Mouse (Mus musculus) adrenal gland (tissue): ENCODE results near the gene Clec16a.

Experiments used
- intact Hi-C: fragments of 180-260 bp; cut with DNase I; formaldehyde crosslinking; loops from one replicate; pipeline ENCODE4 v1.15.1; 2025

Gene Clec16a

DNA sequence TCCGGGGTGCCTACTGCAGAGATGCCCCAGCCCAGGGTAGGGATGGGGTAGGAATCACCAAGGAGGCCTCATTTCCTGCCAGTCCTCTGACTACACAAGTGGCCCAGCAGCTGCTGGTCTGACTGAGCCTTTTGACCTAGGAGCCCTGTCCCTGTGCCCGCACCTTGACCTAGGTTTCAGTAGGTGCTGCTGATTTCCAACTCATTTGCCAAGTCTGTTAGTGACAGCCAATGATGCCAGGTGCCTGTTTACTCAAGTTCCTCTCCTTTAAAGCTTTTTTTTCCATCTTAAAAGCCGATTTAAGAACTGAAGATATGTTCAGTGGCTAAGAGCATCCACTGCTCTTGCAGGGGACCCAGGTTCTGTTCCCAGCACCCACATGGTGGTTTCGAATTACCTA lies 11.4 kb upstream of the Clec16a start:
- intact Hi-C loops = no loop called here

DNA sequence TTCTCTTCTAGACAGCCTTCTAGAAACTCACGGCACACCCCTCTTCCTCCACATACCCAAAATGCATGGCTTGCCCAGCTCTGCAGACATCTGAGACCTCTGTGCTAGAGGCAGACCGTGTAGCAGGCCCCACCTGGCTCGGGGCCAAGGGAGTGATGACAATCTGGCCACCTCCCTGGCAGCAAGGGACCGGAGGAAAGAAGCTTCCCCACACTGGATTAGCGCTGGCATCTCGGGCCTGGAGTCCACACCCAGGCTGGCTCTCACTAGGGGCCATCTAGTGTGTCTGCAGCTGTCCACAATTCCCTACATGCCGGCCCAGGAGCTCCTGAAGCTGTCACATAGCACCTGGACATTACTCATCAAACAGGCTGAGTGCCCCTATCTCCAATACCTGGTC lies 10.6 kb upstream of the Clec16a start:
- intact Hi-C loops = no loop called here

DNA sequence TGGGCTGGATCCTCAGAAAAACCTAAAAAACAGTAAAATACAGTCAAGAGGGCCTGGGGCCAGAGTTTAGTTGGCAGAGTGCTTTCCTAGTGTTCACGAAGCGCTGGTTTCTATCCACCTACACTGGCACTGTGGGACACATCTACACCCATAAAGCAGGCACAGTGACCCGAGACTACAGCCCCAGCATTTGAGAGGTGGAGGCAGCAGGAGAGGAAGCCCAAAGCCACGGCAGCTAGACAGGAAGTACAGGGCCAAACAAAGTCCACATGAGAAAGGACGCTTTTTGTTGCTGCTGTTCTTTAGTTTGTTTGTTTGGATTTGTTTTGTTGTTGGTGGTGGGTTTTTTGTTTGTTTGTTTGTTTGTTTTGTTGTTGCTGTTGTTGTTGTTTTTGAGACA lies 8.8 kb upstream of the Clec16a start:
- intact Hi-C loops = no loop called here

DNA sequence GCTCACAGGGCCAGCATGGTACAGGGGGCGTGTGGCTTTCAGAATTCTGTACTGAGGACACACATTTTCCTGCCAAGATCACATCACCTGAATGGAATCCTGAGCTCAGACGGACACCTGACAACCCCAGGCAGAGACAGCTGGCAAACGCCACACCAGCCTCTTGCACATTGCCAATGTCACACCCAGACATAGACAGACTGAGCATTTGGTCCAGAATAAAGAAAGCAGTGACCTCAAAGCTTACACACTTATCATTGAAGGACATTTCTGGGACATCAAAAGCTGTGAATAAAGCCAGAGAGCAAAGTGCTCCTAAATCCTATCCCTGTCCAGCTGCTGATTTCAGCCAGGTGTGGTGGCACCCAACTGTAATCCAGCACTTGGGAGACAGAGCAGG lies 8.2 kb upstream of the Clec16a start:
- intact Hi-C loops = no loop called here

GRCm38 (mm10) chr16:10540763-10541597 lies 4.2 kb upstream of the Clec16a start:
- intact Hi-C loops = no loop called here

- intact Hi-C loops = no loop called here
These were observed 3.6 kb upstream of the Clec16a start for GRCm38 (mm10) chr16:10541598-10541930.

DNA sequence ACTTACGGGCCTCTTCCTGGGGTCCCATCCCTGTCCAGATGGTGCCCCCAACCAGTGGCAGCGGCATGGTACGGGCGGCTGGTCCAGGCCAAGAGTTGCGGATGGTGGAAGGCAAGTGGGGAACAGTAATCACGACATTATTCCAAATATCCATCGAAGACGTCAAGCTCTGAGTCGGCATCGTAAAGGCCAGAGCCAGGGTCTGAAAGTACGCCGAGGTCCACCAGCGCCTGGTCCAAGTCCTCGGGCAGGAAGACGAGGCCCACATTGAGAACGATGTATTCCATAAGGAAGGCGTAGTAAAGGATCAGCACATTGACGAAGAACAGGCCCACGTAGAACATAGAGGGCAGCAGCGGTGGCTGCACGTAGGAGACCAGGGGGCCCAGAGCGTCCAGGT lies 2.9 kb upstream of the Clec16a start:
- intact Hi-C loops = no loop called here

- intact Hi-C loops = no loop called here
These were observed 2.3 kb upstream of the Clec16a start, which contains the start of gene Dexi for GRCm38 (mm10) chr16:10542698-10543365. Gene Dexi, minus strand, starts transcription at chr16:10543054.

- intact Hi-C loops = no loop called here
These were observed 1.7 kb downstream of the Clec16a start for GRCm38 (mm10) chr16:10546865-10547264.

DNA sequence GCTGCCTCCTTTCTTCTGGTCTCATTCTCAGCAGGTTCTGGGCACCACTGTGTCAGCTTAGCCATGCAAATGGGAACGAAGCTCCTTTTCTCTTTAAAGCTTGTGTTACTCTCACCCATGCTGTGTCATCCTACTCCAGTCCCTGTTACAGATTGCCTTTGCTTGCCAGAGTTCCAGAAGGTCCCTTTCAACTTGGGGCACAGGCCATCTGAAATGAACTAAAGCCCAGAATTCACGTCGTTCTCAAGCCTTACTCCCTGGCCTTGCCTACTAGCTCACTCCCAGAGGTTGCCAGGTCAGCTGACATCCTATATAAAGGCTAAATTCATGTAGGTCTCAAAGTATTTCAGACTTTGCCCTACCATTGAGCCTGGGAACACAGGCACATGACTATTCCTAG lies 3.8 kb downstream of the Clec16a start:
- intact Hi-C loops = no loop called here

DNA sequence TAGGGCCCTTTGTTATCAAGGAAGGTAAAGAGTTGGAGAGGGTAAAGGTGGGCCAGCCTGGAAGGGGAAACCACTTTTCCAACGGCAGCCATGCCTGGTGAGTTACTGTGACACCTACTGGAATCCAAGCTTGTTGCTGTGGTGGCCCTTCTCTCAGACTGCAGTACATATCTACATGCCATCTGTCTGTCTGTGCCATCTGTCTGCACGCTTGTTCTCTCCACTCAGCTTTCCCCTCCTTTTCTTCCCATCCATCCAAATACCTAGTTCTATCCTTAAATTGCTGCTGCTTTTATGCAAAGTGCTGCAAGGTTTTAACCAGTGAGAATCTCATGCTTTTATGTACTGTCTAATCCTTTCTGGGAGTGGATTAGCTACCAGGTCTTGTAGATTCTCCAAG lies 4.5 kb downstream of the Clec16a start:
- intact Hi-C loops = no loop called here

DNA sequence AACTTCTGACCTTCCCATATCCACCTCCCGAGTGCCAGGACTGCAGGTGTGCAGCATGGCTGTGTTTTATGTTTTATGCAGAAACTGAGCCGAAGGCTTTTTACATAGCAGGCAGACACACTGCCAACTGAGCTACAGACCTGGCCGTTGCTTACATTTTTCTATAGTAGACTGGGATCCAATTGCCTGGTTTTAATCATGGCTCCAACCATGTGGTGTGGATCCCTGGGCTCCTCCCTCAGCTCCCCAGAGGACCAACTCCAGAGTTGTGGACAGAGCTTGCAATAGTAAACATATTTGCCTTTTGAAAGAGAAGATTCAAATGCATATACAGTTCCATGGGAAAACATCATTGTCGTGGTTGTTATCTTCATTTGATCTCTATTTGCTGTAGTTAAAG lies 6.5 kb downstream of the Clec16a start:
- intact Hi-C loops = no loop called here

DNA sequence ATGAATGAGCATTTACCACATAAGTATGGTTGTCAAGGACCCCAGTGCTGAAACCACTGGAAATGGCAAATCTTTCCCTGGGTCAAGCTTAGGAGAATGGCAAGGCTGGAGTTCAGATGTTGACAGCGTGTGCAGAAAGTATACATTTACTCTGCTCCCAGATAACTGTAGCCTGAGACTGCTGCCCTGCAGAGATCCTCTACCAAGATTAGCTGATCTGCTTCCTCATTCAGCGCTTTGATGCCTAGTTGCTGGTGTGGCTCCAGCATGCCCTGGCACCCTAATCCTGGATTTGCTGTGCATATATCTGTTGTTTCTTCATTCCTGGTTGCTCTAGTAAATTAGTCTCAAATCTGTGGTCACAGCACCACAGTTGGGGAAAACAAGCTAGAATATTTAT lies 8.7 kb downstream of the Clec16a start:
- intact Hi-C loops = no loop called here

DNA sequence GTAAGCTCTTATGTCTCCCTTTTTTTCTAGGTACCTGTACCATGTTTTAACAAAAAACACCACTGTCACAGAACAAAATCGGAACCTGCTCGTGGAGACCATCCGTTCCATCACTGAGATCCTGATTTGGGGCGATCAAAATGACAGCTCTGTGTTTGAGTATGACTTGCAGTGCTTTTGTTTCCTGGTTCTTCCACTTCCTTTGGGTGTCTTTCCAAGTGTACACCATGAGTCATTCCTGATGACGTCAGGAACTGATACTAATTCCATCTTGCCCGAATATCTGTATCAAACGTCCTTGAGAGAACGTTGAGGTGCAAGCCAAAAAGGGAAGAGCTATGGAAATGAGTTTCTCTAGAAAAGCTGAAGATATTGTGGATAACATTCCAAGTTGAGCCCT lies 14.9 kb downstream of the Clec16a start:
- intact Hi-C loops = no loop called here

DNA sequence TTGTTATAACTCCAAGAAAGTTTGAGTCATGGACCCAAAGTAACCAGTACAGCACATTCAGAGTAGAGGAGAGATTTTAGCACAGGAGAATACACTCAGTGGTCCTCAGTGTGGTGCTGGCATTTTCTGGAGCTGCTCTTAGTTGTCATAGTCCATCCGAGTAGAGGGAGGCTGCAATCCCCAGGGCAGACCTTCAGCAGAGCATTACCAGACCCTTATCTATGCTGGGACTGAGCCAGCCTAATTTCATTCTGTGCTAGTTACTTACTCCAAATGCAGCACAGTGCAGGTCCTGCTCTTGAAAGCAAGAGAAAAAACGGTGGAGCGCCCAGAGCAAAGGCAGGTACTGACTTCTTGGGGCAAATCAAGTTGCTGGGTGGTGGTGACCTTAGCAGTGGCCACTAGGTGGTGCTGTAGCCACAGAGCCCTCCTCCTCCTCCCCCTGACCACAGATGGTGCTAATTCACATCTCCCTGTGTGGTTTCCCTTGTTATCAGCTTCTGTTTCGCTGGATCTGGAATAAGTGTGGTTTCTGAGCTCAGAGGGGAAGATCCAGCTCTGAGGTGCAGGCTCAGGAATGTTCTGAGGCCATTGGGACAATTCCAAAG lies 20.2 kb downstream of the Clec16a start:
- intact Hi-C loops = no loop called here

- intact Hi-C loops = no loop called here
These were observed 22.0 kb downstream of the Clec16a start for GRCm38 (mm10) chr16:10567153-10567552.

DNA sequence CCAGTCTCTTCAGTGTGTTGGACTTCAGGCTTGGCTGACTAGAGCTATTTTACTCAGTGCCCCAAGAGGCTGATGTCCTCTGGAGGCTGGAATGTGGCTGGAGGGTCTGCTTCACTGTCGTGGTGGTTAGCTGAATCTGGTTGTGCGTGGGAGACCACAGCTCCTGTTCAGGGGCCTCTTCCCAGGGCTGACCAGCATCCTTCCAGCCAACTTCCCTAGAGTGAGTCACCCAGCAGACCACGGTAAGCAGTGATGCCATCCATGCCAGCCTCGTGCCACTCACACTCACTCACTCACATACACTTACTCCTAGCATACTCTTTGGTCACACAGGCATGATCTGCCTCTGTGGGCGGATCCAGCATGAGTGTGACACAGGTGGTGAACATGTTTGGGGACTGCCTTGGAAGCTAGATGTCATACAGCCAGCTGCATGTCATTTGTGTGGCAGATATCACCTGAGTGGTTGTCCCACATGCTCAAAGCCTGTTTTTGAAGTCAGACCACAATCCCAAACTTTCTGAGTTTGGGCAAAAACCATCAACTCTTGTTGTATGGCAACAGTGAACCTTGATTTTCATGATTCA lies 24.8 kb downstream of the Clec16a start:
- intact Hi-C loops = loop anchor here (5.0 kb wide), 4 partner anchors 52 to 297 kb away; no protein-coding TSS in a partner anchor

DNA sequence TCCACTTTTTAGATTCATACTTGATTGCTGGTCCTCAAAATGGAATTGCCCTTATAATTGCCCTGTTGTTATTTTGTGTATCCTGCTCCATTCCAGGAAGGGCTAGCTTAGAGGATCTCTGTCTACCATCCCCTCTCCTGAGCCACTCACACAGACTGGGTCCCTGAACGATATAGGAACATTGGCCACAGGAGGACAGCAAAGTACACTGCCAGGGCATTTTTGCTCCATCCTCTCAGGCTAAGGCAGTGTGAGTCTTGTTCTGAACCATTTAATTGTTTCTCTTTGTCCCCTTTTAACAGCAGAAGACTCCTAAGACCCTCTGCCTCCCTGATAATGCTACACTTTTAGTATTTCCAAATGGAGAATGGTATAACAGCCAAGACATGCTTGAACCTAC lies 25.6 kb downstream of the Clec16a start:
- intact Hi-C loops = loop anchor here (5.0 kb wide), 4 partner anchors 52 to 297 kb away; no protein-coding TSS in a partner anchor

DNA sequence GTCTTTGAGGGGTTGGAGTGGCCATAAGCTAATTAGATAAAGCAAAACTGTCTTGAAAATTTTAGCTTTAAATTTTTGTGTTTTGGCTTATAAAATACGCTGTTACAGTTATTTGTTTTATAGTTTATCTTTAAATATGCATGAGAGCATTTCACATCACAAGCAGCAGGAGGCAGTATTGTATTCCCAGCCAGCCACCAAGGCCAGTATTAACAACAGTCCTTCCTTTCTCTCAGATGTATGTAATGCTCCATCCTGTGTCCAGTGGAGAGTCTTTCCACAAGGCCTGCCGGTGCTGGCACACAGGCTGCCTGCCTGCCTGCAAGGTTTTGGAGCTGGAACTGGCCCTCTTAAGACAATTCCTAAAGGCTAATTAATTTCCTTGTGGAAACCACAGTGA lies 26.7 kb downstream of the Clec16a start:
- intact Hi-C loops = loop anchor here (5.0 kb wide), 4 partner anchors 50 to 295 kb away; no protein-coding TSS in a partner anchor

GRCm38 (mm10) chr16:10574936-10575335 lies 29.8 kb downstream of the Clec16a start:
- intact Hi-C loops = loop anchor here (5.0 kb wide), 4 partner anchors 47 to 292 kb away; no protein-coding TSS in a partner anchor

DNA sequence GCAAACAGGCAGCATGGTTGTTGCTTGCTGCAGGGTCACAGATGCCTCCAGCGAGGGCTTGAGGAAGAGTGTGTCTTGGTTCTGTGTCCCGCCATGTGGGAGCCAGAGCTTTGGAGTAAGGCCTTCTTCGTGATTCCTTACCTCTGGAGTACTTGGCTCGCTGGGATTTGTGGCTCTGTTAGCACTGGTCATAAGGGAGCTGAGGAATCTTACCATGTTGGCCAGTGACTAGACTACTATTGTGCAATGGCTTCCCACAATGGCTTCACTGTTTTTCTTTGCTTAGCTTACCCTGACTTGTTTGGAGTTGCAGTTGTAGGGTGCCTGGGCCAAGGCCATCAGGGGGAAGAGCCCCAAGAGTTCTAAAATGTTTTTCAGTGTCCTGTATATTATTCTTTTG lies 30.8 kb downstream of the Clec16a start:
- intact Hi-C loops = no loop called here

GRCm38 (mm10) chr16:10577548-10577947 lies 32.4 kb downstream of the Clec16a start:
- intact Hi-C loops = no loop called here
